Mouse (Mus musculus) kidney, embryonic 15.5 days (tissue): ENCODE data around the gene Trim69. TPM values are rescaled to one million over a fixed set of nuclear protein-coding genes. Genes with fewer than 3 reads are reported as not detected.

Experiments
- ATAC-seq: fragments of 200-750 bp; cut with Nextera tagmentation; replicated peaks from 2 replicates; pipeline ENCODE4 v1.8.0; 2017; ENCODE audit warnings: moderate TSS enrichment; ENCODE audit not compliant: low FRiP score
- H3K27ac ChIP-seq: fragments of 300-500 bp; sonication (generic); 2 replicates; pipeline ENCODE4 v1.5.1; 2015; ENCODE audit warnings: mild to moderate bottlenecking, inconsistent platforms
- H3K27me3 ChIP-seq: fragments of 300-500 bp; sonication (generic); 2 replicates; pipeline ENCODE4 v1.6.1; 2015; ENCODE audit warnings: inconsistent platforms
- H3K36me3 ChIP-seq: fragments of 300-500 bp; sonication (generic); 2 replicates; pipeline ENCODE4 v1.6.1; 2015; ENCODE audit warnings: inconsistent platforms
- H3K4me1 ChIP-seq: fragments of 300-500 bp; sonication (generic); 2 replicates; pipeline ENCODE4 v1.6.1; 2015; ENCODE audit warnings: inconsistent platforms
- H3K4me2 ChIP-seq: fragments of 300-500 bp; sonication (generic); 2 replicates; pipeline ENCODE4 v1.6.1; 2015; ENCODE audit warnings: moderate library complexity, mild to moderate bottlenecking, inconsistent platforms
- H3K4me3 ChIP-seq: fragments of 300-500 bp; sonication (generic); replicated peaks from 2 replicates; pipeline ENCODE4 v1.5.1; 2015; ENCODE audit warnings: mild to moderate bottlenecking, inconsistent platforms
- H3K9ac ChIP-seq: fragments of 300-500 bp; sonication (generic); 2 replicates; pipeline ENCODE4 v1.6.1; 2015; ENCODE audit warnings: mild to moderate bottlenecking, inconsistent platforms
- H3K9me3 ChIP-seq: fragments of 300-500 bp; sonication (generic); replicated peaks from 2 replicates; pipeline ENCODE4 v1.6.1; 2016; ENCODE audit warnings: inconsistent platforms
- WGBS: fragments of 180-500 bp; shearing (Covaris S2); methylation state at CpG from one replicate; pipeline ENCODE4 v1.1.7; 2015; ENCODE audit warnings: mixed read lengths; 5-methylcytosine and 5-hydroxymethylcytosine counted together
- polyA plus RNA-seq: library from polyadenylated mRNA; unstranded; fragments of >200 nt; fragmentation: Nextera tagmentation; extraction: Ambion mirVana; gene quantifications from 2 replicates; pipeline ENCODE4 v1.2.1, GENCODE M21; 2015

The Trim69 gene
- polyA plus RNA-seq, 1 experiment from 2014 or later = not detected

DNA sequence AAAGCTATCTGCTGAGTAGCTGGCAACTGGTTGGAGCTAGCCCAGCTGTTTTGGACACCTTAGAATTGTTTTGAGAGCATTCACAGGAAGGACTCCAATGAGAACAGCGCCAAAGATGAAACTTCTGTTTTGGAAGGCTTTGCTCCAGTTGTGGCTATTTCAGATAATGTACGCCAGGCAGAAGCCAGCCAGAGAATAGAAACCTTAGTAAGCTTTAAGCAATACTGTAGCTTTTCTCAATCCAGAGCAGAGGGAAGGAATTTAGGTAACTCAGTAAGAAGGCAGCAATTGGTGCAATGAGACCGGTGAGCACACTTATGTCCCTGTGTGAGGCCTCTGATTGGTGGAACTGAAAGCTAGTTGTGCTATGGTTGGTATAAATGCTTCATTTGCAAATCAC, 17.4 kb upstream of the Trim69 start:
- WGBS = 91% methylated on average over 3 of the region's 3 CpGs
- no peaks in the 10 kb centered on the region for H3K36me3 ChIP-seq
- H3K27me3 ChIP-seq = no peaks in the 10 kb centered on the region
- H3K9me3 ChIP-seq = no peaks in the 10 kb centered on the region
- no peak for ATAC-seq
- H3K4me1 ChIP-seq = peaks cover 4% of the 10 kb centered on the region; the same call in 1 of the 2 replicates
- H3K9ac ChIP-seq = no peak overlapping the region
- no peak overlapping the region for H3K27ac ChIP-seq
- H3K4me3 ChIP-seq = no peak overlapping the region
- H3K4me2 ChIP-seq = no peak overlapping the region

DNA sequence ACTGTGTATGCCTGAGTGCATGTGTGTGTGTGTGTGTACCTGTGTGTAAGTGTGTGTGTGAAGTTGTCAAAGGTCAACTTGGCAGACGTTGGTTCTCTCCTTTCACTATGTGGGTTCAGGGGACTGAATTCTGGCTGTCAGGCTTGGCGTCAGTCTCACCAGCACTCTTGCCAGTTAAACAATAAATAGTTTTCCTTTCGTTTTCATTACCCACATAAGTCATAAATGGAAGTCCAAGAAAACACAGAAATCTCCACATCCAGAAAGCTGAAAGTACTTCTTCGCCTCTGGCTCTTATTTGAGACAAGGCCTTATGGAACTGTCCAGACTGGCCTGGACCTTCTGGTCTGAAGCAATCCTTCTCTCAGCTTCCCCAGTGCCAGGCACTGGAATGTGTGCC, 14.7 kb upstream of the Trim69 start:
- Histone ChIP-seq H3K27ac (no peak overlapping the region), H3K4me1 (peaks cover 4% of the 10 kb centered on the region; the same call in 1 of the 2 replicates), H3K4me3 (no peak overlapping the region), H3K9ac (no peak overlapping the region), H3K36me3 (peaks cover under 1% of the 10 kb centered on the region; the same call in 1 of the 2 replicates), H3K9me3 (no peaks in the 10 kb centered on the region), H3K4me2 (no peak overlapping the region), H3K27me3 (no peaks in the 10 kb centered on the region)
- 71% methylated on average over 4 of the region's 4 CpGs for WGBS
- no peak for ATAC-seq

DNA sequence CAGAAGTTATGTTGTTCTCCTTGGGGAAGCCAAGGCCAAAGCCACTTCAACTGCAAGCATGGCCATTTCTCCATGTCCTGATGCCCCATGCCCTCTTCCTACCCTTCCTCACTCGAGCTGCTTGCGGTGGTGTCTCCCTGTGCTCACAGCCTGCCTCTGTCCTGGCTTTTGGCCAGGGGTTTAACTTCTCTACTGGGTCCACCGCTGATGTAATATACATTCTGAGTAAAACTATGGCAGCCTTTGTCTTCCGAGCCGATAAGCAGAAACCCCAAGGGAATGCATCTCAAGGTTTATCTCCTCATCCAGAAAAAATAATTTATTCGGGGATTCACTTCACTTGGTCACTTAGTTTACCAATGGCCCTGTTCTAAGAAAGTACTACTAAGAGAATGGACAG, 13.8 kb upstream of the Trim69 start:
- H3K4me1 ChIP-seq = peaks cover 4% of the 10 kb centered on the region; the same call in 1 of the 2 replicates
- H3K27me3 ChIP-seq = no peaks in the 10 kb centered on the region
- 0 out of 2 replicates have a peak overlapping the region, but pooled peaks have one; percentile 3 for H3K27ac ChIP-seq
- H3K4me2 ChIP-seq = peak overlapping the region; percentile 86; the same call in 1 of the 2 replicates
- no peak overlapping the region for H3K9ac ChIP-seq
- H3K4me3 ChIP-seq = no peak overlapping the region
- no peaks in the 10 kb centered on the region for H3K9me3 ChIP-seq
- 76% methylated on average over 6 of the region's 6 CpGs for WGBS
- ATAC-seq = no peak
- H3K36me3 ChIP-seq = peaks cover 6% of the 10 kb centered on the region; the same call in 1 of the 2 replicates

DNA sequence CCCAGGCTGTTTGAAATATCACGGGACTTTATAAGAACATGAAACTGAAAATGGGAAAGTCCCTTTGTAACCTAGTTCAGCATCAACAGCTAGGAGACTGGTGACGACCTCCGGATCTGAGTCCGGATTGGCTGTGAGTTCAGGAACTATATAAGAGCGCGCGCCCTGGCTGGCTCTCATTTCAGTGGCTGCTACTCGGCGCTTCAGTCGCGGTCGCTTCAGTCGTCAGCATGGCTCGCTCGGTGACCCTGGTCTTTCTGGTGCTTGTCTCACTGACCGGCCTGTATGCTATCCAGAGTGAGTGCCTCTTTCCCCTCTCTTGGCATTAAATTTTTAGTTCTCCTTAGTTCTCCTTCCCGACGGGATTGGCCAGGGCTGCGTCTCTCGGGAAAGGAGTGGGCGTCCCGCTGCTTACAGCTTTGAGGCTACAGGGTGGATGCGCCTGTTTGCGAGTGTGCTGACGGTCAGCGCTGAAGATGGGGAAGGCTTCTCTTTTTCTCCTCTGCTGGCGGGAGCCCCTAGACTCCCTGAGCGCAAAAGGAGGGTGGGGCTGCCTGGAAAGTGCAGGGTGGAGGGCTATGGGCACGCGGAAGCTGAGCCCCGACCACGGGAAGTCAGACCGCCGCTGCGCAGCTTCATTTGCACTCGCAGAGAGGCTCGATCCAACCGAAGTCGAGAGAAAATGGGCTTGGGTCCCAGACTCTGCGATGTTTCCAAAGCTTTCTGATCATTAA, 12.8 kb upstream of the Trim69 start, which contains the start of gene B2m:
B2m (plus strand) TSS at position 179 of the 734 bp plus-strand sequence.
- Histone ChIP-seq H3K4me2 (peak within 1 kb of the TSS; percentile 86), H3K27ac (peak within 1 kb of the TSS; percentile 81), H3K9me3 (no peaks in the 10 kb centered on the region), H3K4me3 (peak within 1 kb of the TSS; percentile 69), H3K9ac (peak within 1 kb of the TSS; percentile 65), H3K27me3 (no peaks in the 10 kb centered on the region), H3K36me3 (peaks cover 6% of the 10 kb centered on the region; the same call in 1 of the 2 replicates), H3K4me1 (peaks cover 4% of the 10 kb centered on the region; the same call in 1 of the 2 replicates)
- under 1% methylated on average over 40 of the region's 40 CpGs for WGBS
- ATAC-seq = peak; percentile 99

DNA sequence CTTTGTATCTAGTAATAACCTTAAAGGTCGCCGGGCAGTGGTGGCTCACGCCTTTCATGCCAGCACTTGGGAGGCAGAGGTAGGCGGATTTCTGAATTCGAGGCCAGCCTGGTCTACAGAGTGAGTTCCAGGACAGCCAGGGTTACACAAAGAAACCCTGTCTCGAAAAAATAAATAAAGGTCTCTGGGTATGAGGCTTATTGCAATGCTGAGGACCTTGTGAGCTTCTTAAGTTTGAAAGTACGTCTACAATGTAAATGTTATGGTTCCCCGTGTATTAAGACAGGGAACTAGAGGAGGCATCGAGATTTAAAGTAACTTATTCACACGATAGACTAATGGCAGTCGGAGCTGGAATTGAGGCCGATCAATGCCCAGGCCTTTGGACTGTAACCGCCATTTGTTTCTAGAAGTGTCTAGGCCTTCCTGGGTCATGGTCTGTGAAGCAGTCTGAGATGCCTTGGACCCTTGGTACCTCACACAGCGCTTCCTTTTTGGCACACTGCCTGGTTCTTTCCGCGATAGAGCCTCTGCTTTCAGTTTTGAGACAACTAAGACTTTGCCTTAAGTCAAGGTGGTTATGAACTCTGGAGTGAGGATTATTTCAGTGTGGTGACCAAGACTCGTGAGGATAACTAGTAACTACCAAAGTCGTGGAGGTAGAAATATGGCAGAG, 12.1 kb upstream of the Trim69 start:
- H3K27ac ChIP-seq = peak overlapping the region; percentile 81
- peaks cover 6% of the 10 kb centered on the region; the same call in 1 of the 2 replicates for H3K36me3 ChIP-seq
- H3K4me3 ChIP-seq = peak overlapping the region; percentile 69
- H3K27me3 ChIP-seq = no peaks in the 10 kb centered on the region
- H3K9me3 ChIP-seq = no peaks in the 10 kb centered on the region
- H3K9ac ChIP-seq = peak overlapping the region; percentile 65
- H3K4me2 ChIP-seq = peak overlapping the region; percentile 86
- ATAC-seq = no peak; the same call in 1 of the 2 replicates
- peaks cover 4% of the 10 kb centered on the region; the same call in 1 of the 2 replicates for H3K4me1 ChIP-seq
- 23% methylated on average over 18 of the region's 18 CpGs for WGBS

DNA sequence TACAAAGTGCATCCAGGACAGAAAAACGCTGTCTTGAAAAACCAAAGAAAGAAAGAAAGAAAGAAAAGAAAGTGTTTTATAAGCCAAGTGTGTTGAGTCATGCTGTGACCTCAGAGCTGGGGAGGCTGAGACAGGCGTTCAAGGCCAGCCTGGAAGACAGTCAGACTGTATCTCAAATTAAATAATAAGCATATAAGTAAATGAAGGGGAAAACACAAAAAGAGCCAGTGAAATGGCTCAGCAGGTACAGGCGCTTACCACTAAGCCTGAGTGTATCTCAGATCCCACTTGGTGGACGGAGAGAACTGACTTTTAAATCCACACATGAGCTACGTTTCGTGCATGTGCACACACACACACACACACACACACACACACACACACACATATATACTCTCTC, 11.2 kb upstream of the Trim69 start:
- Histone ChIP-seq H3K4me2 (peak overlapping the region; percentile 86; the same call in 1 of the 2 replicates), H3K9ac (no peak overlapping the region), H3K9me3 (no peaks in the 10 kb centered on the region), H3K36me3 (peaks cover 6% of the 10 kb centered on the region; the same call in 1 of the 2 replicates), H3K4me3 (no peak overlapping the region), H3K4me1 (peaks cover 4% of the 10 kb centered on the region; the same call in 1 of the 2 replicates), H3K27ac (no peak overlapping the region), H3K27me3 (no peaks in the 10 kb centered on the region)
- no peak for ATAC-seq
- WGBS = 93% methylated on average over 6 of the region's 6 CpGs

DNA sequence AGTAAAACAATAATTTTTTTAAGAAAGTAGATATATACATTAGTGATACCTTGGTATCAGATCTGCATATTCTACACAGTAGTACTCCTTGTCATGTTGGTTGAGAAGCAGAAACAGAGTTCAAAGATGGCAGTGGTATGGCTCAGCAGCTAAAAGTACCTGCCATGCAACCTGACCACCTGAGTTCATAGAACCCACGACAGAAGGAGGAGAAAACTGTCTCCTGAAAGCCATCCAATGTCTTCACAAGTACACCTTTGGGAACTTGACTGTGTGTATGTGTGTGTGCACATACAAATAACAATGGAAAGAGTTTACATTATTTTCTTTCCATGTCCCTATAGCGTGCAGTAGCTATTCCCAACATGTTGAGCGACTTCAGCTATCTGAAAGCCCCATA, 10.8 kb upstream of the Trim69 start:
- Histone ChIP-seq H3K27ac (no peak overlapping the region), H3K9me3 (no peaks in the 10 kb centered on the region), H3K27me3 (no peaks in the 10 kb centered on the region), H3K4me1 (peaks cover 4% of the 10 kb centered on the region; the same call in 1 of the 2 replicates), H3K36me3 (peaks cover 6% of the 10 kb centered on the region; the same call in 1 of the 2 replicates), H3K9ac (no peak overlapping the region), H3K4me2 (no peak overlapping the region), H3K4me3 (no peak overlapping the region)
- ATAC-seq = no peak
- WGBS = 87% methylated on average over 3 of the region's 3 CpGs

DNA sequence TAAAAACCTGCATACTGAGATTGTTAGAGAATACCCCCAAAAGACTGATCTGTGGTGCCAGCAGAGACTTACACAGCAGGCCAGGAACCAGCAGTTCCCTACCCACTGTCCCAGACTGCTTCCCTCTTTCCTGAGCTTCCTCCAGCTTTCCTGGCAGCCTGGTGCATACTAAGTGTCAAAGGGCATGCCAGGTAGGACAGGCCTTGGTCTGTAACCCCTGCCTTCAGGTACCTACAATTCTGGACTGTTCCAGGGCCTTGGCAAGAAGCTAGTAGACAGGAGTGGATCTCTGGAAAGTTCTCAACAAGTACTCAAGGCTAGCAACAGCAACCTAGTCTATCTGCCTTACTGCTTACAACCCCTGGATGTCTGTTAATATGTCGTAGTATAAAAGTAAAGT, 9.3 kb upstream of the Trim69 start:
- WGBS = 89% methylated on average over 1 of the region's 1 CpGs
- no peak for ATAC-seq
- Histone ChIP-seq H3K36me3 (peaks cover 9% of the 10 kb centered on the region; the same call in 1 of the 2 replicates), H3K27ac (no peak overlapping the region), H3K4me2 (no peak overlapping the region), H3K9me3 (no peaks in the 10 kb centered on the region), H3K27me3 (no peaks in the 10 kb centered on the region), H3K9ac (no peak overlapping the region), H3K4me3 (no peak overlapping the region), H3K4me1 (peaks cover 4% of the 10 kb centered on the region; the same call in 1 of the 2 replicates)

DNA sequence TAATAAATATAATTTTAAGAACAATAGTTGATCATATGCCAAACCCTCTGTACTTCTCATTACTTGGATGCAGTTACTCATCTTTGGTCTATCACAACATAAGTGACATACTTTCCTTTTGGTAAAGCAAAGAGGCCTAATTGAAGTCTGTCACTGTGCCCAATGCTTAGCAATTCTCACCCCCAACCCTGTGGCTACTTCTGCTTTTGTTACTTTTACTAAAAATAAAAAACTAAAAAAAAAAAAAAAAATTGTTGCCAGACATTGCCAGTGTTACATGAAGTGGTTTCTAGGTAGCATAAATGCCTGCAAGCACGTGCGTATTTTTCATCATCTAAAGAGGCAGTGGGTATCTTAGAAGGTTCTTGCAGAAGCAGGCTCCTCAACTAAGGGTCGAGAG, 7.7 kb upstream of the Trim69 start:
- Histone ChIP-seq H3K4me3 (no peak overlapping the region), H3K27ac (no peak overlapping the region), H3K4me1 (no peaks in the 10 kb centered on the region), H3K4me2 (no peak overlapping the region), H3K36me3 (peaks cover 9% of the 10 kb centered on the region; the same call in 1 of the 2 replicates), H3K27me3 (no peaks in the 10 kb centered on the region), H3K9ac (no peak overlapping the region), H3K9me3 (no peaks in the 10 kb centered on the region)
- WGBS = 80% methylated on average over 3 of the region's 3 CpGs
- no peak for ATAC-seq

DNA sequence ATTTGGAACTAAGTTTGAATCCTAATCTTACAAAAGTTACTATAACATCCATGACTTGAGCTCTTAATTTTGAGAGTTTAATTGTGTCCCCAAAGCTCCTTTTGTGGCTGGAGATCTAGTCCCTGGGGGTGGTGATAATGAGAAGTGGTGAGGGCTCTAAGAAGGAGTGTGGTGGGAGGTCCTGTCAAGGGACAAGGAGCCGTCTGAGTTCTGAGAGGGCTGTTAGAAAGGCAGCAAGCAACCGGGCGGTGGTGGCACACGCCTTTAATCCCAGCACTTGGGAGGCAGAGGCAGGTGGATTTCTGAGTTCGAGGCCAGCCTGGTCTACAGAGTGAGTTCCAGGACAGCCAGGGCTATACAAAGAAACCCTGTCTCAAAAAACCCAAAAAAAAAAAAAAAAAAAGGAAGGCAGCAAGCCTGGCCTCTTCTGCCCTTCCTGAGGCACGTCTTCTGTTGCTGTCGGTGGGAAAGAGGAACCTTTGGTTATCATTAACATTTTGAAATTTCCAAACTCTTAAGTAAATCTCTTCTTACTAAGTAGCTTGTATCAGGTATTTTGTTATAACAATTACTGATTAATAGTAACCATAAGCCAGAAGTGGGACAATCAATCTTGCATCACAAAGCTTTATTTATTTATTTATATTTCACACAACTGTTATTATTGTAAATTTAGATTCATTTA, 6.7 kb upstream of the Trim69 start:
- 91% methylated on average over 7 of the region's 7 CpGs for WGBS
- Histone ChIP-seq H3K27me3 (no peaks in the 10 kb centered on the region), H3K9ac (no peak overlapping the region), H3K4me1 (no peaks in the 10 kb centered on the region), H3K4me2 (no peak overlapping the region), H3K36me3 (peaks cover 9% of the 10 kb centered on the region; the same call in 1 of the 2 replicates), H3K27ac (no peak overlapping the region), H3K9me3 (no peaks in the 10 kb centered on the region), H3K4me3 (no peak overlapping the region)
- ATAC-seq = no peak

DNA sequence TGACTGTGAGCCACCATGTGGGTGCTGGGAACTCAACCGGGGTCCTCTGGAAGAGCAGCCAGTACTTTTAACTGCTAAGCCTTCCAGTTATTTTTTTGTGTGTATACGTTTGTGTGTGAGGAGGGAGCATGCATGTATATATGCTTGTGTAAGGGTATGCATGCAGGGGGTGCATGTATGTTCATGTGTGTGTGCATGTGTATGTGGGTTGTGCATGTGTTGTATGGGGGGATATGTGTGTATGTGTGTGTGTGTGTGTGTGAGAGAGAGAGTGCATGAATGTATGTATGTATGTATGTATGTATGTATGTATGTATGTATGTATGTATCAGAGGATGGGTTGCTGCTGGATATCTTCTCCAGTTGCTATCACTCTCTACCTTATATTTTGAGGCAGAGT, 6.0 kb upstream of the Trim69 start:
- WGBS = 93% methylated on average over 2 of the region's 2 CpGs
- Histone ChIP-seq H3K9ac (no peak overlapping the region), H3K27me3 (no peaks in the 10 kb centered on the region), H3K9me3 (no peaks in the 10 kb centered on the region), H3K27ac (no peak overlapping the region), H3K4me3 (no peak overlapping the region), H3K4me1 (no peaks in the 10 kb centered on the region), H3K36me3 (peaks cover 9% of the 10 kb centered on the region; the same call in 1 of the 2 replicates), H3K4me2 (no peak overlapping the region)
- ATAC-seq = no peak
